Mouse (Mus musculus) megakaryocyte, embryonic 14.5 days (primary cell): Measurements from ENCODE around the gene Igfbp7. TPM values are rescaled to one million over a fixed set of nuclear protein-coding genes. Genes with fewer than 3 reads are reported as not detected.

Experiments used
- H3K27me3 ChIP-seq: replicated peaks from 2 replicates; pipeline ENCODE3; 2012; ENCODE audit warnings: inconsistent platforms
- H3K36me3 ChIP-seq: replicated peaks from 2 replicates; pipeline ENCODE3; 2012; ENCODE audit warnings: low read length, inconsistent platforms, mixed read lengths
- H3K4me1 ChIP-seq: 2 replicates; pipeline ENCODE4 v1.6.1; 2012; ENCODE audit warnings: inconsistent platforms
- H3K4me3 ChIP-seq: replicated peaks from 2 replicates; pipeline ENCODE3; 2012; ENCODE audit warnings: moderate library complexity, mild to moderate bottlenecking, inconsistent platforms
- H3K9me3 ChIP-seq: 2 replicates; pipeline ENCODE4 v1.6.1; 2012; ENCODE audit warnings: inconsistent platforms
- FLI1 ChIP-seq: IDR thresholded peaks from 2 replicates; pipeline ENCODE4 v1.6.1; 2012; ENCODE audit warnings: low read length, inconsistent platforms, mixed read lengths
- GATA1 ChIP-seq: IDR thresholded peaks from 3 replicates; pipeline ENCODE4 v1.6.1; 2012; ENCODE audit warnings: mixed read lengths, low read length, inconsistent platforms, borderline replicate concordance
- polyA plus RNA-seq: library from polyadenylated mRNA; stranded (reverse); fragments of >175 nt; gene quantifications from 2 replicates; pipeline ENCODE4 v1.2.3, GENCODE M21; 2012; ENCODE audit warnings: low replicate concordance; ENCODE audit not compliant: insufficient read depth

Igfbp7 gene
- polyA plus RNA-seq, 1 experiment = 2.6 TPM

DNA sequence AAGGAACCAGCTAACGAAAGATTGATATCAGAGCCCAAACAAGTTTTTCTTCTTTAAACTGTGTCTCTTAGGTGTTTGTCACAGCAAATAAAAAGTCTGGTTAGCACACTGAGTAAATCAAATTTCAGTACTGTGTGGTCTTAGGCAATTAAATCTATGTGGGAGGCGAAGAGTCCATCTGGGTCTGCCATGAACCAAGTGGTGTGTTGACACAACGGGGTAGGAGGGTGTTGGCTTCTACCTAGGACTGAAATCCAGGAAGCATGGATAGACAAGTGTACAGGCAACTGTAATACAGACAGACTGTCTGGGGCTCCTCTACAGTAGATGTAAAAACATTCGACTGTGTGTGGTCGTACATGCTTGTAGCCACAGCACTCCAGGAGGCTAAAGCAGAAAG is 38.4 kb downstream of the Igfbp7 start:
- Histone ChIP-seq H3K4me3 (no peak overlapping the region), H3K4me1 (peaks cover 34% of the 10 kb centered on the region), H3K9me3 (no peaks in the 10 kb centered on the region), H3K36me3 (no peaks in the 10 kb centered on the region), H3K27me3 (peaks cover 9% of the 10 kb centered on the region)
- TF ChIP-seq GATA1 = no peak
- no peak for TF ChIP-seq FLI1

- H3K4me1 ChIP-seq = peaks cover 28% of the 10 kb centered on the region
- peaks cover 6% of the 10 kb centered on the region for H3K27me3 ChIP-seq
- TF ChIP-seq GATA1 (no peak), FLI1 (no peak)
- H3K9me3 ChIP-seq = no peaks in the 10 kb centered on the region
- no peak overlapping the region for H3K4me3 ChIP-seq
- no peaks in the 10 kb centered on the region for H3K36me3 ChIP-seq
These were observed 39.6 kb downstream of the Igfbp7 start for GRCm38 (mm10) chr5:77368194-77368593.

- Histone ChIP-seq H3K4me3 (no peak overlapping the region), H3K27me3 (peaks cover 11% of the 10 kb centered on the region), H3K9me3 (no peaks in the 10 kb centered on the region), H3K36me3 (no peaks in the 10 kb centered on the region), H3K4me1 (peaks cover 25% of the 10 kb centered on the region)
- TF ChIP-seq FLI1 (no peak), GATA1 (no peak)
These were observed 40.2 kb downstream of the Igfbp7 start for GRCm38 (mm10) chr5:77367682-77368081.

DNA sequence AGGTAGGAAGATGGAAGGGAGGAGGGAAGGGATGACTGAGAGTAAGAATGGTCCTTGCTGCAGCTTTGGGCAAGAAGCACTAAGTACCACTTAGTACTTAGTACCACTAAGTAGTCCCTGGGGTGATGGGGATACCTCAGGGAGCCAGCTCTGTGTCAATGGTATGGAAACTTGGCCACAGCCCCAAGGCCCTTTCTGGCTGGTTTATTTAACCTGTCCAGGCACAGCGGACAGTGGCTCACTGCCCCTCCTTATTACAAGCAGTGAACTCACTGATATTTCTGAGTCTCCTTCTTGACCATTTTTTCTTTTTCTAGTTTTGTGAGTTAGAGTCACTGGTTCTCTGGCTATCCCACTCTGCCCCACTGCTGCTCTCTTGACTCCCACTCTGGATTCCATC is 40.7 kb downstream of the Igfbp7 start:
- H3K4me3 ChIP-seq = no peak overlapping the region
- peaks cover 11% of the 10 kb centered on the region for H3K27me3 ChIP-seq
- no peak for TF ChIP-seq FLI1
- TF ChIP-seq GATA1 = no peak
- no peaks in the 10 kb centered on the region for H3K9me3 ChIP-seq
- H3K36me3 ChIP-seq = no peaks in the 10 kb centered on the region
- peaks cover 20% of the 10 kb centered on the region for H3K4me1 ChIP-seq

DNA sequence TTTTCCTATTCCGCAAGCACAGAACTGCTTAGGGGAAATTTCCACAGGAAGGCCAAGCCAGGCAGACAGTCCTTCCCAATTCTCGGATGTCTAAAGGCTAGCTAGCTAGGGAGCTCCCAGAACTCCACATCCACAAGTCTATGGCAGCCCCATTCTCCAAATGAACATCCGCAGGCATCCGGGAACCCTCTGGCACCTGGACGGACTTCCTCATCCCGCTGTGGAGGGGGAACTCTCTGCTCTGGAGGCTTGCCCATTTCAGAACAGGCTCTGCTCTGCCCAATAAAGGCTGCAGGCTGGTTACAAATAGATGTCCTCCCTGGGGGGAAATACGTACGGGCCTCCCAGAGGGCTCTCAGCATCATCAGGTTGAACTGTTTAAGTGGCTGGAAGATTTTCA is 41.5 kb downstream of the Igfbp7 start:
- no peaks in the 10 kb centered on the region for H3K9me3 ChIP-seq
- H3K4me3 ChIP-seq = no peak overlapping the region
- H3K36me3 ChIP-seq = no peaks in the 10 kb centered on the region
- H3K4me1 ChIP-seq = peaks cover 18% of the 10 kb centered on the region
- TF ChIP-seq GATA1 (no peak), FLI1 (no peak)
- H3K27me3 ChIP-seq = peaks cover 10% of the 10 kb centered on the region

- TF ChIP-seq FLI1 (no peak), GATA1 (no peak)
- Histone ChIP-seq H3K4me3 (no peak overlapping the region), H3K9me3 (no peaks in the 10 kb centered on the region), H3K36me3 (no peaks in the 10 kb centered on the region), H3K27me3 (peaks cover 19% of the 10 kb centered on the region), H3K4me1 (peaks cover 10% of the 10 kb centered on the region)
These were observed 43.3 kb downstream of the Igfbp7 start for GRCm38 (mm10) chr5:77364443-77365038.

DNA sequence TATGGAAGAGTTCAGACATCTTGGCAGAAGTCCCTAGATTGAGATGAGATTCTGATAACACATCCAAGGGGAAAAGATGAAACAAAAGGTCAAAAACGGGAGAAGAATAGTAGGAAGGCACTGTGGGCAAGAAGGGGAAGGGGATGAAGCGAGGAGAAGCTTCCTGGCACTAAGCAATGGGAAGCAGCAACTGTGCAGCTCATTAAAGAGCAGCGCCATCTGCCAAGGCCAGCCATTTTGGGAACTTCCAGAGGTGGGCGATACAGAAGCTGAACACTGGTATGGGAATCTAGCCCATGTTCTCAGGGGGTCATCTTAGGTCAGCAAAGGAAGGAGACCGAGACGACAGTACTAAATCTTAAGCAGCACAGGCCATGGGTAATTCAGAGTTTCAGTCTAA is 44.2 kb downstream of the Igfbp7 start:
- Histone ChIP-seq H3K9me3 (no peaks in the 10 kb centered on the region), H3K4me3 (no peak overlapping the region)
- TF ChIP-seq GATA1 (no peak), FLI1 (no peak)

GRCm38 (mm10) chr5:77362120-77362519 is 45.7 kb downstream of the Igfbp7 start:
- no peak for TF ChIP-seq FLI1
- TF ChIP-seq GATA1 = no peak
- Histone ChIP-seq H3K27me3 (peaks cover 21% of the 10 kb centered on the region), H3K9me3 (no peaks in the 10 kb centered on the region), H3K4me1 (peaks cover 7% of the 10 kb centered on the region), H3K4me3 (no peak overlapping the region), H3K36me3 (no peaks in the 10 kb centered on the region)

More for the DNA sequence above, 44.2 kb downstream of the Igfbp7 start:
- Histone ChIP-seq H3K4me1 (peaks cover 10% of the 10 kb centered on the region), H3K36me3 (no peaks in the 10 kb centered on the region), H3K27me3 (peaks cover 20% of the 10 kb centered on the region)

- H3K27me3 ChIP-seq = peaks cover 18% of the 10 kb centered on the region
- no peaks in the 10 kb centered on the region for H3K36me3 ChIP-seq
- TF ChIP-seq FLI1 (no peak), GATA1 (no peak)
- no peak overlapping the region for H3K4me3 ChIP-seq
- H3K9me3 ChIP-seq = no peaks in the 10 kb centered on the region
- H3K4me1 ChIP-seq = peaks cover 7% of the 10 kb centered on the region
These were observed 46.8 kb downstream of the Igfbp7 start for GRCm38 (mm10) chr5:77361006-77361405.

DNA sequence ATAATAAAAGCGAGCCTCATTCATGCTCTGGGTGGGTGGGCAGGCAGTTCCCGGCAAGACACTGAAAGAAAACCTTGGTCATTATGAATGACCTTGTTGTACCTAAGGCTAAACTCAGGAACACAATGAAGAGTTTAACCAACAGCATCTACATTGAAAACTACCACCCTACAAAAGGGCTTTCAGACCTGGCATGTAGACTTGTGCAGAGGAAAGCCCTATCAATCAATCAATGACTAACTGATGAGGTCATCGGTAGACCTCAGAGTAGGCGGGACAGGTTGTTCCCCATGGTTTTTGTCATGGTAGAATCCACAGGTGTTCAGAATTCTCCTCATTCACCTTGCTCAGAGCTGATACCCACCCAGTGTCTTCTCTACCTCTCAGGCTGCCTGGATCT is 47.9 kb downstream of the Igfbp7 start:
- no peaks in the 10 kb centered on the region for H3K36me3 ChIP-seq
- H3K27me3 ChIP-seq = peaks cover 23% of the 10 kb centered on the region
- H3K9me3 ChIP-seq = no peaks in the 10 kb centered on the region
- H3K4me3 ChIP-seq = no peak overlapping the region
- TF ChIP-seq FLI1 = no peak
- TF ChIP-seq GATA1 = no peak
- peaks cover 14% of the 10 kb centered on the region for H3K4me1 ChIP-seq
